Mouse (Mus musculus): ENCODE results near the gene Chsy1. TPM values are rescaled to one million over a fixed set of nuclear protein-coding genes. Genes with fewer than 3 reads are reported as not detected.
"Not testable (repeated sequence)": the region's sequence is repeated elsewhere in the genome, so short reads cannot be mapped to it uniquely, and the experiment has no call there.

Chsy1 gene
- polyA plus RNA-seq, 1 experiment from 2014 or later: 19.5 TPM

GRCm38 (mm10) chr7:66182075-66182715 is 72.9 kb downstream of the Chsy1 start:
- H3K36me3 ChIP-seq: no peaks in the 10 kb centered on the region
- H3K4me1 ChIP-seq: peaks cover 22% of the 10 kb centered on the region
- no peak overlapping the region for H3K9ac ChIP-seq
- no peak overlapping the region for H3K4me3 ChIP-seq
- H3K9me3 ChIP-seq: no peaks in the 10 kb centered on the region
- ATAC-seq (ENCODE audit: insufficient number of reproducible peaks, low FRiP score, low TSS enrichment, low read depth): no peak
- H3K27me3 ChIP-seq: no peaks in the 10 kb centered on the region
- 81% methylated on average over 7 of the region's 7 CpGs for WGBS
- H3K27ac ChIP-seq: no peak overlapping the region
- no peak overlapping the region for H3K4me2 ChIP-seq

- Histone ChIP-seq H3K9ac (no peak overlapping the region), H3K4me2 (no peak overlapping the region), H3K36me3 (no peaks in the 10 kb centered on the region), H3K4me1 (peaks cover 22% of the 10 kb centered on the region), H3K4me3 (no peak overlapping the region), H3K9me3 (no peaks in the 10 kb centered on the region), H3K27me3 (no peaks in the 10 kb centered on the region), H3K27ac (no peak overlapping the region)
- WGBS: 30% methylated on average over 8 of the region's 8 CpGs
- no peak for ATAC-seq (ENCODE audit: insufficient number of reproducible peaks, low FRiP score, low TSS enrichment, low read depth)
These were observed 74.1 kb downstream of the Chsy1 start for GRCm38 (mm10) chr7:66183404-66183803.

GRCm38 (mm10) chr7:66184026-66184425 is 74.7 kb downstream of the Chsy1 start:
- Histone ChIP-seq H3K9me3 (no peaks in the 10 kb centered on the region), H3K4me1 (peaks cover 18% of the 10 kb centered on the region), H3K9ac (no peak overlapping the region), H3K36me3 (no peaks in the 10 kb centered on the region), H3K27me3 (no peaks in the 10 kb centered on the region), H3K4me3 (no peak overlapping the region), H3K27ac (no peak overlapping the region), H3K4me2 (no peak overlapping the region)
- no peak for ATAC-seq (ENCODE audit: insufficient number of reproducible peaks, low FRiP score, low TSS enrichment, low read depth)
- WGBS: 71% methylated on average over 4 of the region's 4 CpGs

GRCm38 (mm10) chr7:66185370-66185769 is 76.1 kb downstream of the Chsy1 start:
- Histone ChIP-seq H3K9me3 (no peaks in the 10 kb centered on the region), H3K27me3 (no peaks in the 10 kb centered on the region), H3K4me1 (peaks cover 7% of the 10 kb centered on the region; the same call in 1 of the 2 replicates), H3K4me3 (no peak overlapping the region), H3K4me2 (no peak overlapping the region), H3K27ac (no peak overlapping the region), H3K36me3 (no peaks in the 10 kb centered on the region), H3K9ac (no peak overlapping the region)
- no peak for ATAC-seq (ENCODE audit: insufficient number of reproducible peaks, low FRiP score, low TSS enrichment, low read depth)
- 91% methylated on average over 5 of the region's 5 CpGs for WGBS

GRCm38 (mm10) chr7:66187581-66188231 is 78.4 kb downstream of the Chsy1 start:
- ATAC-seq (ENCODE audit: insufficient number of reproducible peaks, low FRiP score, low TSS enrichment, low read depth): no peak
- H3K9me3 ChIP-seq: no peaks in the 10 kb centered on the region
- no peaks in the 10 kb centered on the region for H3K36me3 ChIP-seq
- H3K4me1 ChIP-seq: peaks cover 7% of the 10 kb centered on the region; the same call in 1 of the 2 replicates
- no peak overlapping the region for H3K27ac ChIP-seq
- WGBS: 81% methylated on average over 4 of the region's 4 CpGs
- H3K27me3 ChIP-seq: no peaks in the 10 kb centered on the region
- H3K4me2 ChIP-seq: no peak overlapping the region
- H3K4me3 ChIP-seq: no peak overlapping the region
- no peak overlapping the region for H3K9ac ChIP-seq

GRCm38 (mm10) chr7:66190385-66190784 is 81.1 kb downstream of the Chsy1 start:
- H3K4me2 ChIP-seq; H3K27ac ChIP-seq; H3K9ac ChIP-seq; H3K4me3 ChIP-seq; H3K9me3 ChIP-seq; H3K4me1 ChIP-seq; ATAC-seq (ENCODE audit: insufficient number of reproducible peaks, low FRiP score, low TSS enrichment, low read depth); H3K36me3 ChIP-seq; H3K27me3 ChIP-seq: not testable (repeated sequence)
- WGBS: 91% methylated on average over 10 of the region's 10 CpGs

- Histone ChIP-seq H3K36me3 (no peaks in the 10 kb centered on the region), H3K27ac (no peak overlapping the region), H3K27me3 (no peaks in the 10 kb centered on the region), H3K4me1 (peaks cover 13% of the 10 kb centered on the region), H3K9me3 (no peaks in the 10 kb centered on the region), H3K9ac (no peak overlapping the region), H3K4me2 (no peak overlapping the region), H3K4me3 (no peak overlapping the region)
- no peak for ATAC-seq (ENCODE audit: insufficient number of reproducible peaks, low FRiP score, low TSS enrichment, low read depth)
- WGBS: 68% methylated on average over 3 of the region's 3 CpGs
These were observed 85.2 kb downstream of the Chsy1 start for GRCm38 (mm10) chr7:66194511-66194910.

- no peak overlapping the region for H3K9ac ChIP-seq
- H3K27ac ChIP-seq: no peak overlapping the region
- H3K4me2 ChIP-seq: no peak overlapping the region
- H3K36me3 ChIP-seq: no peaks in the 10 kb centered on the region
- 84% methylated on average over 1 of the region's 1 CpGs for WGBS
- no peak for ATAC-seq (ENCODE audit: insufficient number of reproducible peaks, low FRiP score, low TSS enrichment, low read depth)
- H3K4me1 ChIP-seq: peaks cover 24% of the 10 kb centered on the region
- no peaks in the 10 kb centered on the region for H3K27me3 ChIP-seq
- H3K9me3 ChIP-seq: no peaks in the 10 kb centered on the region
- no peak overlapping the region for H3K4me3 ChIP-seq
These were observed 86.6 kb downstream of the Chsy1 start for GRCm38 (mm10) chr7:66195881-66196280.

- ATAC-seq (ENCODE audit: insufficient number of reproducible peaks, low FRiP score, low TSS enrichment, low read depth): no peak
- H3K27me3 ChIP-seq: no peaks in the 10 kb centered on the region
- no peak overlapping the region for H3K4me3 ChIP-seq
- H3K4me1 ChIP-seq: peaks cover 31% of the 10 kb centered on the region
- H3K9ac ChIP-seq: no peak overlapping the region
- H3K36me3 ChIP-seq: no peaks in the 10 kb centered on the region
- H3K27ac ChIP-seq: no peak overlapping the region
- 71% methylated on average over 11 of the region's 11 CpGs for WGBS
- H3K9me3 ChIP-seq: no peaks in the 10 kb centered on the region
- no peak overlapping the region for H3K4me2 ChIP-seq
These were observed 87.5 kb downstream of the Chsy1 start for GRCm38 (mm10) chr7:66196609-66197445.

- no peak overlapping the region for H3K4me2 ChIP-seq
- no peak for ATAC-seq (ENCODE audit: insufficient number of reproducible peaks, low FRiP score, low TSS enrichment, low read depth)
- 53% methylated on average over 10 of the region's 10 CpGs for WGBS
- H3K27me3 ChIP-seq: no peaks in the 10 kb centered on the region
- H3K36me3 ChIP-seq: no peaks in the 10 kb centered on the region
- H3K4me3 ChIP-seq: no peak overlapping the region
- no peak overlapping the region for H3K27ac ChIP-seq
- H3K4me1 ChIP-seq: peaks cover 31% of the 10 kb centered on the region
- no peaks in the 10 kb centered on the region for H3K9me3 ChIP-seq
- no peak overlapping the region for H3K9ac ChIP-seq
These were observed 89.1 kb downstream of the Chsy1 start for GRCm38 (mm10) chr7:66198416-66198815.

GRCm38 (mm10) chr7:66199391-66199831 is 90.1 kb downstream of the Chsy1 start:
- Histone ChIP-seq H3K27me3 (no peaks in the 10 kb centered on the region), H3K27ac (peak overlapping the region; percentile 40), H3K9ac (no peak overlapping the region), H3K4me3 (no peak overlapping the region), H3K9me3 (no peaks in the 10 kb centered on the region), H3K4me2 (no peak overlapping the region), H3K4me1 (peaks cover 31% of the 10 kb centered on the region), H3K36me3 (no peaks in the 10 kb centered on the region)
- ATAC-seq (ENCODE audit: insufficient number of reproducible peaks, low FRiP score, low TSS enrichment, low read depth): no peak
- 73% methylated on average over 5 of the region's 5 CpGs for WGBS

GRCm38 (mm10) chr7:66200383-66200782 is 91.1 kb downstream of the Chsy1 start:
- Histone ChIP-seq H3K27me3 (no peaks in the 10 kb centered on the region), H3K4me1 (peaks cover 31% of the 10 kb centered on the region), H3K4me2 (no peak overlapping the region), H3K27ac (peak overlapping the region; percentile 24; the same call in 1 of the 2 replicates), H3K36me3 (no peaks in the 10 kb centered on the region), H3K9me3 (no peaks in the 10 kb centered on the region), H3K9ac (no peak overlapping the region), H3K4me3 (no peak overlapping the region)
- ATAC-seq (ENCODE audit: insufficient number of reproducible peaks, low FRiP score, low TSS enrichment, low read depth): no peak
- 76% methylated on average over 3 of the region's 3 CpGs for WGBS

Data from limb, embryonic 15.5 days (tissue).